Mouse (Mus musculus): Measurements from ENCODE around the gene Apoa2.

Apoa2 gene

GRCm38 (mm10) chr1:171205704-171206493 lies 19.0 kb upstream of the Apoa2 start:
- no peak for DNase-seq (ENCODE audit: low read depth, low spot score)

- no peak for DNase-seq (ENCODE audit: low read depth, low spot score)
These were observed 15.4 kb upstream of the Apoa2 start for GRCm38 (mm10) chr1:171209409-171209808.

DNA sequence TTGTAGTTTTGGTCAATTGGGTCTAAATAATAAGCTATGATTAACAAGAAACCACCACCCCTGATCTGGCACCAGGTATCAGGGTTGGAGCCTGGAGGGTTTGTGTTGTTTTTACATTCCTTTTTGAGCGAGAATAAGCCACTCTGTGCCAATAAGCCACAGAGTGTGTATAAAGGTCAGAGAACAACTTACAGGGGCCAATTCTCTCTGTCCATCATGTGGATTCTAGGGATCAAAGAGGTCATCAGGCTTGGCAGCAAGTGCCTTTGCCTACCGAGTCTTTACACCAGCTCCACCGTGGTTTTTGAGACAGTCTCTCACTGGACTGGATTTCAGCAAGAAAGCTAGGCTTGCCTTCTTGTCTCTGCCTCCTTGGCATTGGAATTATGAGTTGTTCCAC lies 12.0 kb upstream of the Apoa2 start:
- DNase-seq (ENCODE audit: low read depth, low spot score): no peak

DNA sequence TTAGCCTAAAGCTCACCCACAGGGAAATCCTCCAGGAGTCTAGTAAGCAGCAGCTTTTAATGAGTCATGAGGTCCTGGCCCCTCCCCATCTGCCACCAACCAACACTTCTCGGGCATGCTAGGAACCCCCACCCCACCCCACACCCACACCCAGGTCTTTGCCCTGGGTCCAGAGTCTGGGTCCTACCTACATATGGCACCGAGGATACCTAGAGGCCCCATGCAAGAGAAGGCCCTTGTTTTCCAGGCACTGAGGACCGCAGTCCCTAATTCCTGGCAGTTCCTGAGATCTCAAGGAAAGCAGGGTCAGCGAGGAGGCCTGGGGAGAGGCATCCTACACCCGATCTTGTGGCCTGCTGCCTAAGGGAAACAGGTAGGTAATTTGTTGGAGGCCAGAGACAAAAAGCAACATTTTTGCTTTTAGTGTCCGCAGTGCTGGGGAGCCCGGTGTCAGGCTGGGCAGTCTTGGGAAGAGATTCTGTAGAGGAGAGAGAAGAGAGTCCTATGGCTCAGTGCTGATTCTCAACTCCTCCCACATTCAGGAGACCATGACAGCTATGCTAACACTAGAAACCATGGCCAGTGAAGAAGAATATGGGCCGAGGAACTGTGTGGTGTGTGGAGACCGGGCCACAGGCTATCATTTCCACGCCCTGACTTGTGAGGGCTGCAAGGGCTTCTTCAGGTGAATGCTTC lies 10.9 kb upstream of the Apoa2 start, which contains the start of gene Nr1i3:
TSS of gene Nr1i3 (plus strand) at position 170 of the 696 bp plus-strand sequence.
- DNase-seq (ENCODE audit: low read depth, low spot score): no peak

DNA sequence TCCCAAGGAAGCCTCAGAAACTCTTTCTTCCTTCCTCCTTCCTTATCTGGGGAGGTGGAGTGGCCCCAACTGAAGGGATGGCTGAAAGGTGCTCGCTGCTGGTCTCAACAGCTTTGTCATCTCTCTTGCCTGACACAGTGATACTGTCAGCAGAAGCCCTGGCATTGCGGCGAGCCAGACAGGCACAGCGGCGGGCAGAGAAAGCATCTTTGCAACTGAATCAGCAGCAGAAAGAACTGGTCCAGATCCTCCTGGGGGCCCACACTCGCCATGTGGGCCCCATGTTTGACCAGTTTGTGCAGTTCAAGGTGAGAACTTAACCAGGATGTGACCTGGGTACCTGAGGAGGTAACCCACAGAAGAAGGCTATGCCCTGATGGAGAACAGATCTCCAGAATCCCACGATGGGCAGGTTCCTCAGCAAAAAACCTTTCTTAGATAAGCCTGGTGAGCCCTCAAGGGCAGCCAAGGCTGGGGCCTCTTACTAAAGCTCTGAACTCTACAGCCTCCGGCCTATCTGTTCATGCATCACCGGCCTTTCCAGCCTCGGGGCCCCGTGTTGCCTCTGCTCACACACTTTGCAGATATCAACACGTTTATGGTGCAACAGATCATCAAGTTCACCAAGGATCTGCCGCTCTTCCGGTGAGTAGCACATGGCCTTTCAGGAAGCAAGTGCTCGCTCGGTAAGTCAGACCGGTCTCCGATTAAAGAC lies 8.5 kb upstream of the Apoa2 start:
- no peak for DNase-seq (ENCODE audit: low read depth, low spot score)

GRCm38 (mm10) chr1:171220871-171221270 lies 4.0 kb upstream of the Apoa2 start:
- peak; percentile 74 for DNase-seq (ENCODE audit: low read depth, low spot score)

DNA sequence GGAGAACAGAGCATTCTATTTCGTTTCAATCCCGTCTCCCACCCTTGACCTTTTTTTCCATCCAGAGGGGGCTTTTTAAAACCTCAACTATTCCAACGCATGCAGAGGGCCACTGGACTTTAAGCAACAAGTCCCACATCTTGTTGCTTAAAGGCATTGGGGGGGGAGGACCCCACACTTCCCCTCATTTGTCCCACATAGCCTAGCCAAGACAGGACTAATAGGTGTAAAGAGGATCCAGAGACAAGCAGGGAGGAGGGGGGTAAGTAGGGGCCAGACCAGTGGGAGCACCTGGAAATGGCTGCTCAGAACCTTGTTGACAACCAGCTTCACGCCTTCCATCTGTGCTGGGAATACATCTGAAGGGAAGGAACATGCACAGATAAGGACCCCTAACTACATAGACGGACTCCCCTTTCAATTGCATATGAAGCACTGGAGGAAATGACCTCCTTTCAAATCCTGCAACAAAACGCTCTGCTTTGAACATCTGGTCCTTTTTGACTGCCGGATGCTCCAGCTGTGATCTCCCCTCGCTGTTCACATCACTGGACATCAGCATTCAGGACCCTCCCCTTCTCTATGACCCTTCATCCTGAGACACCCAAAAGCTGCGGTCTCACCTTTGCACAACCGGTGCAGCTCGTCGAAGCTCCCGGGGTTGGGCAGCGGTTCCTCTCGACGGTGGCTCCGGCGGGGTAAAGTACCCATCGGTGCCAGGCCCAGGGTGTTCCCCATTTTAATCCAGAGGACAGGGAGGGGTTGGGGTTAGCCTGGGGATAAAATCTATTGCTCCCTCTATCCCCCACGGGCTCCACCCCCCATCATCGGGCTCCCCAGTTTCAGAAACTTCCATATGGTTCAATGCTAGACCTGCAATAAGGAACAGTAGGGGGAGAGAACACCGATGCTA lies 3.3 kb upstream of the Apoa2 start:
- DNase-seq (ENCODE audit: low read depth, low spot score): no peak

DNA sequence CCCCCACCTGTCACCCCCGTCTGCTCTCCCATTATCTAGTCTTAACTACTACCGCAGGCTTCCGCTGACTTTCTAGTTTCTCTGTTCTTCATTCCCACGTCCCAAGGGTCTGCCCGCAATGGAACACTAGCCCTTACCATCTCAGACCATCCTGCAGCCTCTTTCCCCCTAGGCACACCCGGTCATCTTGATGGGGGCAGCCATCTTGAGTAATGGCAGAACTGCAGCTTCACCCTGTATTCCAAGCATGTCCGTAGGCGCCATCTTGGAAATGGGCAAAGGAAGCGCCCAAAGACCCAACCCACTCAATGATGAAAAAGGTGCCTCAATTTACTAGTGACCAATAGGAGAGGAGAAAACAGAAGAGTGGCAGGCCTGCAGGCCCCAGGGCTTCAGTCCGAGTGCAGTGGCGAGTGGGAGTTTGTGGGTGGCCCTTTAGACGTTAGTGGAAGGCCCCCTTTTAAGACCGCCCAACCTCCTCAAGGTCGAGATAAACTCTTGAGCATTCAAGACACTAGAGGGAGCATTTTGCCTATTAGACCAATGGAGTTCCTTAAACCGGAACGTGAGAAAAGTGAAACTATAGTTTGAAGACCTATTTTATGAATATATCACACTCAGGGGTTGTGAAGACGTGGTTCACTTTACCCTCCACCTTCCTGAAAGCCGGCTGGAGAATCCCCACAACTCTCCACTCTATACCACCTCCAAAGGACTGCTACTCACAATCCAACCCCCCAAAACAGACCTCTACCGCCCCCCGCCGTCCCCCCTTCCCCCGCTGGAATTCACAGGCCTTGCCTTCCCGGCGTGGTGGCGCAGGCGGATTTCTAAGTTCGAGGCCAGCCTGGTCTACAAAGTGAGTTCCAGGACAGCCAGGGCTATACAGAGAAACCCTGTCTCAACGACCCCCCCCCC lies 2.4 kb upstream of the Apoa2 start, which contains the start of gene Tomm40l:
TSS of gene Tomm40l (minus strand) at position 277 of the 918 bp plus-strand sequence.
- peak; percentile 89 for DNase-seq (ENCODE audit: low read depth, low spot score)

DNA sequence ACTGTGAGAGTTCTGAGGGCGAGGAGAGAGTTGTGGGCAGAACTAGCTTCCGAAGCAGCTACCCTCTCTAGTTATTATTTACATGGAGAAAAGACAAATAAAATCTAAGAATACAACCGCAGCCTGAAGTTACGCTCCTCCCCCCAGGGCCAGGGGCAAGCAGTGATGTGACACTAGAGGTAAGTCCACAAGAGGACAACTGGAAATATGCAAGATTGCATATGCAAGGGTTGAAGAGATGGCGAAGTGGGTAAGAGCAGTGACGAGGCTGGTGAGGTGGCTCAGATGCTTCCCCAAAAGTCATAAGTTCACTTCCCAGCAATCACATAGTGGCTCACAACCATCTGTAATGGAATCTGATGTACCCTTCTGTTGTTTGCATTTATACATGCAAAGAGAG lies 1.7 kb upstream of the Apoa2 start:
- DNase-seq (ENCODE audit: low read depth, low spot score): no peak

- DNase-seq (ENCODE audit: low read depth, low spot score): no peak
These were observed 1.1 kb upstream of the Apoa2 start for GRCm38 (mm10) chr1:171223796-171224195.

- DNase-seq (ENCODE audit: low read depth, low spot score): no peak
These were observed 1.9 kb downstream of the Apoa2 start for GRCm38 (mm10) chr1:171226780-171227179.

GRCm38 (mm10) chr1:171227879-171228278 lies 3.0 kb downstream of the Apoa2 start:
- DNase-seq (ENCODE audit: low read depth, low spot score): no peak

DNA sequence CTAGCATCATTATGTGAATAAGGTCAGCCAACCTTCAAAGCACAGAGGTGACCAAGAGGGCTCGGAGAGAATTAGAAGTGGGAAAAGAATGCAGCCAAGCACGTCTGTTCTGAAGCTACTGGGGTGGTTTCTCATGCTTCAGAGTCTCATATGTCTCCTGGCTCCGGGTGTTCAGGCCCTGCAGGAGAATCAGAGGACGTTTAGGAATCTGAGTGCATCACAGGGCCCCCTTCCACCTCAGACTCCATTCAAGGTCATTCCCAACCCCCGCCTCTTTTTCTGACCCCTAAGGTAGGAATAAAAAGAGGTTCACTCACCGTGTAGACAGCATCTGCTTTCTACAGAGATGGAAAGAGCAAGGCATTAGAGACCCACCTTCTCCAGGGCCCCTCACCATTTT lies 4.9 kb downstream of the Apoa2 start:
- DNase-seq (ENCODE audit: low read depth, low spot score): no peak

GRCm38 (mm10) chr1:171230215-171230614 lies 5.4 kb downstream of the Apoa2 start:
- DNase-seq (ENCODE audit: low read depth, low spot score): no peak

- no peak for DNase-seq (ENCODE audit: low read depth, low spot score)
These were observed 7.0 kb downstream of the Apoa2 start for GRCm38 (mm10) chr1:171231844-171232243.

DNA sequence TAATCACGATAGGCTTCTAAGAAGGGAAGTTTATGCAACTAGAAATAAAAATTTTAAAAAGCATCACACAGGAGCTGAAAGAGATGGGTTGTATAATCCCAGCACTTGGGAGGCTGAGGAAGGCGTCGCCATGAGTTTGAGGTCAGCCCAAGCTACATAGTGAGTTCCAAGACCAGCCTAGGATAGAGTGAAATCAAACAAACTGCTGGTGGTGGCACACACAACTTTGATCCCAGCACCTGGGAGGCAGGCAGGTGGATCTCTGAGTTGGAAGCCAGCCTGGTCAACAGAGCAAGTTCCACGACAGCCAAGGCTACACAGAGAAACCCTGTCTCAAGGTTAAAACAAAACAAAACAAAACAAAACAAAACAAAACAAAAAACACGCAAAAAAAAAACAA lies 7.5 kb downstream of the Apoa2 start:
- DNase-seq (ENCODE audit: low read depth, low spot score): no peak

DNA sequence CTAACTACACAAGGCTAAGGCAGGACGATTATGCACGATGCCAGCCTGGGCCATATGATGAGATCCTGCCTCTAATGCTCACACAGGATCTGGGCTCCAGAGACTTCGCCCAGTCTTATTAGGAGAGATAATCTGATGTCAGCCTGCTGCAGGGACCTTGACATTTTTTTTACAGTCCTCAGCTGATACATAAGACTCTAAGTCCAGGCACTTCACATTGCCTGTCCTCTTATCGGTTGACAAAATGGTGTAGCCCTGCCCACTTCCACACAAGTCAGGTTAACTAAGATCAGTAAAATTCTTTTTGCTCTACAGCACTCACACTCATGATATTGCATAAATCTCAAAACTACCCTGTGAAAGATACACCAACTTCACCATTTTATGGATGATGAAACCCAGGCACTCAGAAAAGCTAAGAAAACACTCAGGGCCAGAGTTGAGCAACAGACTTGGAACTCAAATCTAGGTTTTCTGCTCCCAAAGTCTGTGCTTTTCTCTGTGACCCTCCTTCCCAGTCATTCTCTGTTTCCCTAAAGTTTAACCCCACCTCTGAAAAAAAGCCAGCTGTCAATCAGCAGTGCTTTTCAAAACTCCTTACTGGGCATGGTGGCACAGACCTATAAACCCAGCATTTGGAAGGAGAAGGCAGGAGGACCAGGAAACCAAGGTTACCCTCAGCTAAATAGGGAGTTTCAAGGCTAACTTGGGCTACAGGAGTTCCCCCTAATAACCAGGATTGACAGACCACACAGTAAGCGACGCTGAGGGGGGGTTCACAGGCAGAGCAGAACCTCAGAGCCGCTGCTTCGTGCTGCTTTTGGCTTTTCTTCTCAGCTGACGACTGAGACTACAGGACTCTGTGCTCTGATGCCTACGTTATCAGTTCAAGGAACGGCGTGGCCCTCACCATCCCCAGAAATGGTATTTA lies 8.2 kb downstream of the Apoa2 start:
- no peak for DNase-seq (ENCODE audit: low read depth, low spot score)

GRCm38 (mm10) chr1:171234126-171234525 lies 9.3 kb downstream of the Apoa2 start, which contains the start of gene Fcer1g:
Gene Fcer1g (minus strand): TSS chr1:171234365.
- no peak for DNase-seq (ENCODE audit: low read depth, low spot score)

DNA sequence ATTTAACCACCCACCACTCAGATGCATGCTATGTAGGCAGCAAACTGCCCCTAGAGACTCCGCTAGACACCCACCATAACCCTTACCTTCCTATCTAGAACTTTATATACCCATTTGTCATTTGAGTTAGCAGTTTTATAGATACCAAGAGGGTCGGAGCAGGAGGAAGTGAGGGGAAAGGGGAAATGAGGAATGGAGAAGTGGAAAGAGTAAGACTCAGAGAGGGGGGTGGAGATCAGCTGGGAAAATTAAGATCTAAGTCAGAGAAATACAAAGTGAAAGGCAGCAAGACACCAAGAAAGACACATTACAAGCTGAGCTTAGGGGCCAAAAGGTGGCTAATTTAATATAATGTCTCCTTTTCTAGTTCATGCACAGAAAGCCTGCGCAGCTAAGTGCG lies 9.7 kb downstream of the Apoa2 start:
- no peak for DNase-seq (ENCODE audit: low read depth, low spot score)

Data from c-Kit-negative CD71-positive TER-119-positive erythroid progenitor cells, embryonic 14.5 days (primary cell).